Mouse (Mus musculus) cerebellum, adult 9-11 months (tissue): ENCODE measurements around the gene Rmi2.

Experiments
- DNase-seq: peaks from one replicate; pipeline ENCODE4 v3.0.0; 2022

Gene Rmi2

GRCm38 (mm10) chr16:10867501-10867900 lies 32.6 kb downstream of the Rmi2 start:
- DNase-seq: no peak

- DNase-seq: peak; percentile 67
Measured at GRCm38 (mm10) chr16:10867904-10868440, 33.1 kb downstream of the Rmi2 start.

DNA sequence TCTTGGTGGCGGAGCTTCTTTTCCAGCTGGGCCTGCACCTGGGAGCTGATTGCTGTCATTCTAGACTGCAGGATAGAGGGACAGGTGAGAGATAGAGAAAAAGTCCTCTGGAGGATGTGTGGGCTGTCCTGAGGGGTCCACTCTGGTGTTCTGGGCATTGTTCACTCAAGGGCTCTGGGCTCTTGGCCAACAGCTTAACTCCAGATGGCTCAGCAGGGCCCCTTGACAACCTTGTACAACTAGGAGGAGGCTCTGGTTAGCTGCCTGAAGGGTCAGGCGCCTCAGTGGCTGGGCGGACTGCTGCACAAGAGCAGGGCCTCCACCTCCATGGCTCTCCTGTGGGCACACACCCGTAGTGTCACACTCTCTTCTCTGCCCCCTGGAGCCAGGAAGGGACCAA lies 36.1 kb downstream of the Rmi2 start:
- no peak for DNase-seq

DNA sequence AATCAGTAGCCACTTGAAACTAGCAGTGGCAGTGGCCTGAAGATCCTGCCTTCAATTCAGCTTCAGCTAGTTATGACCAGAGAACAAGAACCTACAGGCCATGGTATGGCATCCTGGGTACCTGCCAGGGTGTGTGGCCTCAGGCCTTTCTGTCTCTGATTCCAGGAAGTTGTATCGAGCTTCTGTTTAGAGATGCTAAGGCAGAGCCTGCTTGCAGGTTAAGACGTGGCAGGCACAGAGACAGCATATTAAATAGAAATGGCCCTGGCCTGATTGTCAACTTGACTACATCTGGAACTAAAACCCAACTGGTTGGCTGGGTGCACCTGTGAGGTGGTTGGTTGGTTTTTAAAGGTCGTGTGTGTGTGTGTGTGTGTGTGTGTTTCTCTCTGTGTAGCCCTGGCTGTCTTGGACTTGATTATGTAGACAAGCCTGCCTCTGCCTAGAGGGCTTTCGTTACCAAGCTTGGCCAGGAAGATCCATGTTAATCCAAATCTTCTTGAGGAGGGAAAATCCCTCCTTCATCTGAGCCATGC lies 38.0 kb downstream of the Rmi2 start:
- no peak for DNase-seq

- peak; percentile 79 for DNase-seq
Measured at GRCm38 (mm10) chr16:10873654-10874053, 38.8 kb downstream of the Rmi2 start.

- DNase-seq: no peak
Measured at GRCm38 (mm10) chr16:10878227-10878626, 43.4 kb downstream of the Rmi2 start.

DNA sequence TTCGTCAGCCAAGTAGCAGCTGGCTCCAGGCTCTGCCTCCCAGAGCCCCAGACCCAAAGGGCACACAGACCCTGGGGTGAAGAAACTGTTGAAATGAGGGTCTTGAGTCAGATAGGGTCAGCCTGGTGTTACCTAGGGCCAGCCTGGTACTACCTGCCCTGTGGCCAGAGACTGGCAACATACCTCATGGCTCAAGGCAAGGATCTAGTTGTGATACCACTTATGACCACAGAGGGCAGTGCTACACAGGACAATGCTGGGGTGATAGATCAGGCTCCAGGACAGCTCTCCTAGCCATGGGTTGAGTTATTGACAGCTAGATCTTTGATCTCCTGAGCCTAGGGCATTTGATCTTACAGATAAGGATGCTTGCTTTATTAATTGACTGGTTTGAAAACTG lies 44.6 kb downstream of the Rmi2 start:
- no peak for DNase-seq

DNA sequence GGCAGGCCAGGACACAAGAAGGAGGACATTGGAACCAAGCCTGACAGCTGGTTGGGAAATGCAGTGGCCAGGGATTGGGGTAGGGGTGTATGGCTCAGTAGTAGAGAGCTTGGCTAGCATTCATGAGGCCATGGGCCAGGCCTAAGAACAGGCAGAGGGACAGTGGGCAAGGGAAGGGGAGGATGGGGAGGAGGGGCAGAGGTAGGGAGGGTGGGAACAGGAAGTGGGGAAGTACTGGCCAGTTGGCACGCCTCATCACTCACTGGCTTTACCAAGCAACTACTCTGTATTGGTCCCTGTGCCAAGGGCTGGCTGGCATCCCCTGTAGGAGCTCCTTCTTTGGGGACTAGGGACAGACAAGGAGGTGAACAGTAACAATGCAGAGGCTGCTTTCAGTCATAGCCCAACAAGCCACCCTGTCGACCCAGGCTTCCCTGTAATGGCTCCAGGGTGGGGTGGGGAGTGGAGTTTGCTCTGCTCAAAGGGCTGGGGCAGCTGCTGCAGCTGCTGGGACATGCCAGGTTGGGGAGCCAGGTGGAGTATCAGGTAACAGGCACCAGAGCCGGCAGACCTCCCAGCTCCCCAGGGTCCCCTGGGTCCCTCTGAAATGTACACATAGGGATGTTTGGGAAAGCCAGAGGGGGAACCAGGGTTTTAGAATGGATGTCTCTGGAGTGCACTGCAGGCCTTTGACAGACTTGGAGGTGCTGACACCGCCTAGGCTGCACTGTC lies 46.5 kb downstream of the Rmi2 start:
- DNase-seq: no peak

- DNase-seq: no peak
Measured at GRCm38 (mm10) chr16:10887436-10887835, 52.6 kb downstream of the Rmi2 start.

GRCm38 (mm10) chr16:10890363-10890762 lies 55.5 kb downstream of the Rmi2 start:
- DNase-seq: no peak

DNA sequence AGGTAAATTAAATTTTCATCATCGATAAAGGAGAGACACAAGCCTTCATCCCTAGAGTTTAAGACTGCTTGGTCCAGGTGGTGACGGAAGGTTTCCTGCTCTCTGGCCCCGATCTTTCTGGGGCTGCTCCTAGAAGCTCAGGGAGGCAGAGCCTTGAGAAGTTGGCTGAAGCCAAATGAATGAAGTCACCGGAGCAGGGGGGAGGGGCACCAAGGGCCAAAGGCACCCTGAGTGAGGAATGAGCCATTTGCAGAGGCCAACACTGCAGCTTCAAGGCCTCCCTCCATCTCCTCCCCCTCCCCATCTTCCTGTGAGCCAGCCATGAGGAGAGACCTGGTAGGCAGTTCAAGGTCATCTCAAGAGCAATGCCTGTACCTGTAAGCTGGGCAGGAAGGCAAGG lies 58.3 kb downstream of the Rmi2 start:
- no peak for DNase-seq

GRCm38 (mm10) chr16:10895906-10896305 lies 61.0 kb downstream of the Rmi2 start:
- DNase-seq: no peak

- DNase-seq: no peak
Measured at GRCm38 (mm10) chr16:10897372-10897771, 62.5 kb downstream of the Rmi2 start.

DNA sequence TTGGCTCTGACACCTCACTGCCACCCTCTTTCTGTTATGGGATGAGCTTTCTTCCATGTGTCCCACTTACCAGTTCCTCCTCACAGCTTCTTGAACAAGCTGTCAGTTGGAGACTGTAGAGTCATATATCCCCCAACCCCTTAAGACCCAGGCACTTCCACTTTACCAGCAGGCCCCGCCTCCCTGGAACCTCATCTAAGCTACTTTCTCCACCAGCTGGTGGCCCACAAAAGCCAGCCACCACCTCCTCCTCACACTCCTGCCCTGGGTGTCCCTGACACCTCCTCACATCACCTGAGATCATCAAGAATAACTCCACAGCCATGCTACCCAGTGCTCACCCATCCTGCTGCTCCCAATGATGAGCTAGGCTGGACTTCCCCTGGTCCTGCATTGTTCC lies 65.9 kb downstream of the Rmi2 start:
- DNase-seq: no peak

GRCm38 (mm10) chr16:10901956-10902355 lies 67.1 kb downstream of the Rmi2 start:
- no peak for DNase-seq

GRCm38 (mm10) chr16:10902849-10903248 lies 68.0 kb downstream of the Rmi2 start:
- no peak for DNase-seq

- DNase-seq: no peak
Measured at GRCm38 (mm10) chr16:10905661-10906113, 70.8 kb downstream of the Rmi2 start.

GRCm38 (mm10) chr16:10910541-10910940 lies 75.7 kb downstream of the Rmi2 start:
- no peak for DNase-seq

GRCm38 (mm10) chr16:10911061-10911460 lies 76.2 kb downstream of the Rmi2 start:
- DNase-seq: no peak

- DNase-seq: no peak
Measured at GRCm38 (mm10) chr16:10915066-10915465, 80.2 kb downstream of the Rmi2 start.

GRCm38 (mm10) chr16:10916271-10916670 lies 81.4 kb downstream of the Rmi2 start:
- DNase-seq: no peak

DNA sequence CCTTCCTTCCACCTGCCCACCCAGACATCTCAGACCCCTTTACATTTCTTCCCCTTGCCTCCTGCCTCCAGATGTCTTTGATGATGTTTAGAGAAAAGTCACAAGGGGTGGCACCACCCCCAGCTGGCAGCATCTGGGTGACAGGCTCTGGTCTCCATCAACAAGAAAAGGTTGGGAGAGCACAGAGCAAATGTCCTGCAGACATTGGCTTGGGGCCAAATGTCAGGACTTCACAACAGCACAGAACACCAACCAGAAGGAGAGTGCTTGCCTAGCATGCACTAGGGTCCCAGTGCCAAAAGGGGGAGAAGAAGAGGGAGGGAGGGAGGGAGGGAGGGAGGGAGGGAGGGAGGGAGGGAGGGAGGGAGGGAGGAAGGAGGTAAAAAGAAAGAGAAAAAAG lies 85.0 kb downstream of the Rmi2 start:
- DNase-seq: no peak

DNA sequence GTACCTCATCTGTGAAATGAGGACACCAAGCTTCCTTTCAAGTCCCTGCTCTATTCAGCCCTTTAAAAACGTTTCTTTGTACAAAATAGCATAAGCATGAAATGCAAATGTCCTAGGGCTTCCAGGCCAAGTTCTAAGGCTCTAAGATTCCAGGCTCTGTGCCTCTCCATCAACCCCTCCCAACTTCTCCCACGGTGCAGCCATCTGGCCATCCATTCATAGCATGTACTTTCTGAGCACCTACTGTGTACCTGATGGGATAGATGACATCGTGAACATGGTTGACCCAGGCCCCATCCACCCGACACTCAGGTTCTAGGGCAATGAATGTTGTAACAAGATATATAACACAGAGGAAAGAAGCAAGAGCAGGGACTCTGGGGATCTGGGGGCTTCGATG lies 88.7 kb downstream of the Rmi2 start:
- DNase-seq: peak; percentile 27

- DNase-seq: peak; percentile 14
Measured at GRCm38 (mm10) chr16:10925591-10926180, 90.8 kb downstream of the Rmi2 start.
